Mouse (Mus musculus) Patski (cell line): ENCODE results near the gene Crtc3. TPM values are rescaled to one million over a fixed set of nuclear protein-coding genes. Genes with fewer than 3 reads are reported as not detected.

ENCODE experiments used
- ATAC-seq: fragments of 100-300 bp; one replicate; pipeline ENCODE4 v1.8.0; 2021
- CTCF ChIA-PET: fragments of 350-600 bp; sonication (Branson Sonifier 250); formaldehyde crosslinking; loops from one replicate; lab custom pipeline; 2022; ENCODE audit warnings: inconsistent platforms; lab: Charles Lee
- POLR2A ChIA-PET: fragments of 350-600 bp; sonication (Branson Sonifier 250); formaldehyde crosslinking; loops from one replicate; lab custom pipeline; 2022; ENCODE audit warnings: antibody characterized with exemption, inconsistent platforms; lab: Charles Lee
- DNase-seq: peaks from one replicate; pipeline ENCODE4 v3.0.0-alpha.2; 2011; ENCODE audit warnings: low read depth, low spot score
- H3K27me3 ChIP-seq: fragments of 371-371 bp; one replicate; pipeline ENCODE4 v1.5.1; 2021
- CTCF ChIP-seq: fragments of 100-300 bp; IDR thresholded peaks from one replicate; pipeline ENCODE4 v1.5.1; 2021
- in situ Hi-C: fragments of 300-500 bp; cut with MboI; formaldehyde crosslinking; loops from 3 replicates; pipeline ENCODE4 v1.11.1; 2018; ENCODE audit warnings: low pct_unique_long_range_greater_than_20kb, mixed read lengths
- polyA plus RNA-seq: library from polyadenylated mRNA; unstranded; gene quantifications from one replicate; pipeline ENCODE4 v1.2.3, GENCODE M21; 2021

Gene Crtc3
- polyA plus RNA-seq, 1 experiment from 2014 or later: 25.6 TPM

GRCm38 (mm10) chr7:80587684-80588083 is 101.0 kb downstream of the Crtc3 start:
- in situ Hi-C loops: loop anchor here (25.0 kb wide), 1 partner anchor 450 kb away; no protein-coding TSS in a partner anchor
- ATAC-seq (no peak), DNase-seq (no peak)
- ChIA-PET POLR2A (no interaction called here), CTCF (no interaction called here)
- no peaks in the 10 kb centered on the region for H3K27me3 ChIP-seq
- no peak for TF ChIP-seq CTCF

DNA sequence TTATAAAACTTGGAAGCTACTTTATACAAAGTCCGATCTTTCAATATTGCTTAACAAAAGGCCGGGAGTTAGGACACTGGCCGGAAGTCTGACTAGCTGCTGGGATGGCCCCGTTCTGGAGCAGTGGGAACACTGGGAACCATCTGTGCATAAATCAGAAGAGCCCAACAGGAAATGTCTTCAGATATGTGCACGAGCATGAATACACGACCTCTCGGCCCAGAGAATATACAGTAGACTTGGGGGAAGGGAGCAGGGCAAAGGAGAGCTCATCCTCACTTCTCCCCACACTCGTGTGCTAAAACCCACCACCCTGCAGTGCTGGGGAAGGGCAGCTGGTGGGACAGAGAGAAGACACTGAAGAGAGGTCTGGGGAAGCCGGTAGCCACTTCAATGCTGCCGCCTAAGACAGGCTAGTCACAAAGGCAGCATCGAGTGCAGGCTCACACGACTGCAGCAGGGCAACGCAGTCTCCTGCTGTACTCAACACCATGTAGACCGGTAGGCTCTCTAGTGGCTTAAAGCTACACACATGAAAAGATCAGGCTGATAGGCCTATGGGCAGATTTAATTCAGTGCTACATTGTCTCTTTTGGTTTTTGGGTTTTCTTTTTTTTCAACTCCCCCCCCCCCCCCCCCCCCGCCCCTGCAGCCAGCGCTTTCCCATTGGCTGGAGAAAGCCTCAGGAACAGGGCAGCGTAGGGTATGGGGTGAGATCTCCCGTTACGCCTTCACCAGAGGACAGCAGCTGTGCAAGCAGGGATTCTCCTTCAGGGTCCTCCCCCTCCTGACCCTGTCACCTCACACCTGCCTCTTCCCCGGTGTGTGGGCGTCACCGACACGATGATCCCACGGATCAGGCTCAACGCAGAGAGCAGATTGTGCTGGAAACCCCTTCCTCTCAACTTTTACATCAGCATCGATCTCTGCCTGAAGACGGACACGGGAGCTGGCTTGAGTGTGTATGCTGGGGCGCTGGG is 101.7 kb downstream of the Crtc3 start:
- POLR2A ChIA-PET: no interaction called here
- DNase-seq (no peak), ATAC-seq (no peak)

GRCm38 (mm10) chr7:80586161-80586560 is 102.5 kb downstream of the Crtc3 start:
- POLR2A ChIA-PET: no interaction called here
- ATAC-seq (no peak), DNase-seq (no peak)
- CTCF ChIA-PET: no interaction called here
- in situ Hi-C loops: loop anchor here (25.0 kb wide), 1 partner anchor 449 kb away; no protein-coding TSS in a partner anchor
- H3K27me3 ChIP-seq: no peaks in the 10 kb centered on the region
- no peak for TF ChIP-seq CTCF

More for the DNA sequence above, 101.7 kb downstream of the Crtc3 start:
- H3K27me3 ChIP-seq: no peaks in the 10 kb centered on the region
- CTCF ChIA-PET: no interaction called here
- in situ Hi-C loops: loop anchor here (25.0 kb wide), 1 partner anchor 450 kb away; no protein-coding TSS in a partner anchor
- no peak for TF ChIP-seq CTCF

- H3K27me3 ChIP-seq: no peaks in the 10 kb centered on the region
- CTCF ChIA-PET: interaction anchor here (2.3 kb wide), 1 partner anchor 207 kb away, joined by 7 read pairs; no protein-coding TSS in a partner anchor
- DNase-seq: no peak
- POLR2A ChIA-PET: no interaction called here
- TF ChIP-seq CTCF: no peak
- no peak for ATAC-seq
- in situ Hi-C loops: loop anchor here (25.0 kb wide), 1 partner anchor 448 kb away; no protein-coding TSS in a partner anchor
Measured at GRCm38 (mm10) chr7:80585380-80585779, 103.3 kb downstream of the Crtc3 start.

DNA sequence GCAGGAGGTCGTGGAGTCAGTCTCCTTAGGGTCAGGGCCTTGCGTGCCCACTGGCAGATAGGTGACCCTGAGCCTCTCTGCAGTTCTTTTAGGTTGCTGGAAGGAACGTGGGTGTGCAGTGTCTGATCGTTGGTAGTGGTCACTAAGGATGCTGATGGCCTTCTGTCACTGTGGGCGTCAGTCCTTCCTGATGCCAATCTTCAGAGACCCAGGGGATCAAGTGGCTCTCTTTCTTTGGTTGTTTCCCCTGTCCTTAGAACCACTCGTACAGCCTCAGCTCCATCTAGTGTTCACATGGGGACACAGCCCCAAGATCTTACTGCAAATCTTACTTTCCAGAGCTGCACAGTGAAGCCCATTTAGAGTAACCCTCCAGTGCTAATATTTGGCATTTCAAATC is 104.7 kb downstream of the Crtc3 start:
- in situ Hi-C loops: loop anchor here (5.0 to 25.0 kb wide), 2 partner anchors 197 to 447 kb away; partner anchors contain the start of gene Fes
- no peaks in the 10 kb centered on the region for H3K27me3 ChIP-seq
- ChIA-PET CTCF (interaction anchor here (0.6 to 9.2 kb wide), 8 partner anchors 11 to 247 kb away, joined by 3 to 47 read pairs (median 3); partner anchors contain the start of genes Fes and Unc45a), POLR2A (interaction anchor here (0.7 kb wide), 1 partner anchor 50 kb away, joined by 3 read pairs; no protein-coding TSS in a partner anchor)
- no peak for DNase-seq
- no peak for TF ChIP-seq CTCF
- no peak for ATAC-seq

DNA sequence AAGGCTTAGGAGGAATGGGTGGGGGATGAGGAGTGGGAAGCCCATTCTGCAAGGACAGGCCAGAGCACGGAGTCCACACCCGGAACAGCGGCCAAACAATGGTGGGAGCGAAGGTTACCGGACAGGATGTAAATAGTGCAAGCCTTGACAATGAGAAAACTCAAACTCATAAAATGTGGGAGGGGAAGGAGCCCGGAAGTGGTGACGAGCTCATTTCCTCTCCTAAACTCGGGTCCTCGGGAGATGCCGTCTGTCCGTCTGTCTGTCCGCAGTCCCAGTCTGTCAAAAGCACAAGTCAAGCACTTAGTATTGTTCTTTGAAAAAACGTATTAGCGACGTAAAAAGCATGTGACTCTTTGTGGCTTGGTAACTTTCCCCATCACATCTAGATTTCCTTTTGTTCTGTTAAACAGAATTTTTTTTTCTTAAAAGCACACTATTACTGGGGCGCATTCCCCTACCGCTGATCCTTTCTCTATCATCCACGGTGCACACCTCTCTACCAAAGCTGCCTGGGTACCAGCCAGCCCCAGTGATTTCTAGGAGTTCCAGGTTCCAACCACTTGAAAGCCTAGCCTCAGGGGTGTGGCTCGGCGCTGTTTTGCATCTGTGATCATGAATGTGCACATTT is 105.7 kb downstream of the Crtc3 start:
- ChIA-PET CTCF (interaction anchor here (0.7 to 9.2 kb wide), 6 partner anchors 10 to 246 kb away, joined by 3 to 47 read pairs (median 3); partner anchors contain the start of genes Fes and Unc45a), POLR2A (interaction anchor here (0.7 kb wide), 1 partner anchor 49 kb away, joined by 3 read pairs; no protein-coding TSS in a partner anchor)
- ATAC-seq (no peak), DNase-seq (no peak)
- no peak for TF ChIP-seq CTCF
- in situ Hi-C loops: loop anchor here (5.0 to 25.0 kb wide), 2 partner anchors 196 to 446 kb away; partner anchors contain the start of gene Fes
- no peaks in the 10 kb centered on the region for H3K27me3 ChIP-seq

DNA sequence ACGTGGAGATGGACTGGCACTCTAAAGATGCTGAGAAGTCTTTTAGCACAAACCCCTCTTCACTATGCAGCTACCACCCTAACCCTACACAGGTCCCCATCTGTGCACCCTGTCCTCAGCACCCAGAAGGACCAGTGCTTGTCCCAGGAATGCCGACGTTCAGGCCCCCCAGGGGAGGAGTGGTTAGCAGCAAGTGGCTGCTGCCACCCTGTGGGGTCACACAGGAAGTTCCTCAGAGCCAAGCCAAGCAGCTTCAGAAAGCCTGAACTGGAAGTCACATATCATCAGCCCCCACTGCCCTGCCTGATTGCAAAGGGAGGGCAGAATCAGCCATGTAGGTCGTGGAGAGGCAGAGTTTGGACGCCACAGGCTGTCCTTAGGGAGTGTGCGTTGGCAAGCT is 108.3 kb downstream of the Crtc3 start:
- peak; percentile 41 for ATAC-seq
- ChIA-PET POLR2A (interaction anchor here (0.6 kb wide), 1 partner anchor 265 kb away, joined by 3 read pairs; no protein-coding TSS in a partner anchor), CTCF (interaction anchor here (0.7 to 9.2 kb wide), 10 partner anchors 9 to 240 kb away, joined by 3 to 47 read pairs (median 4); partner anchors contain the start of genes Fes and Unc45a)
- peaks cover 12% of the 10 kb centered on the region for H3K27me3 ChIP-seq
- in situ Hi-C loops: loop anchor here (5.0 to 25.0 kb wide), 2 partner anchors 193 to 443 kb away; partner anchors contain the start of gene Fes
- no peak for DNase-seq
- peak; percentile 86 for TF ChIP-seq CTCF

DNA sequence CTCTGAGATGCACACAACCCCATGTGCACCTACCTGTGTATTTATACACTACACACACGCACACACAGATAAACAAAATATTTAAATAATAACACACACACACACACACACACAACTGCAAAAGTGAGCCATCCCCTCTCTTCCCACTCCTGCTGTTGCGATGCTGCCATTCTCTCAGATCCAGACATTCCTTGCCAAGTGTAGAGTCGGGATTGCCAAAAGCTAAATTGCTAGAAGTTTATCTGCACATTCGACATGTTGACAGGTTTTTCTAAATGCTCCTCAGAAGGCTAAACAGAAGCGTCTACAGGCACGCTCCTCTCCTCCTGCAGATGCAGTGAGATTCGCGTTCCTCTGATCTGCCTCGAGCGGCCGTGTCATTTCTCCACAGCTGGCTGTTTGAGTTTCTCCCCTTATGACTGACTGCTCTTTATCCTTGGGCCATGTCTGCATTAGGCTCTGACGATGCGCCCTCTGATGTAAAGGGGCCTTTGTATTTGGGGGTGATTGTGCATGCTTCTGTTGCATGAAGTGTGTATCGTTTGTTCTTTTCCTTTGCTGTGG is 111.2 kb downstream of the Crtc3 start:
- ChIA-PET CTCF (interaction anchor here (9.2 kb wide), 1 partner anchor 191 kb away, joined by 47 read pairs; the partner anchor contains the start of gene Fes), POLR2A (no interaction called here)
- TF ChIP-seq CTCF: no peak
- no peak for DNase-seq
- H3K27me3 ChIP-seq: peaks cover 19% of the 10 kb centered on the region
- no peak for ATAC-seq
- in situ Hi-C loops: loop anchor here (25.0 kb wide), 1 partner anchor 440 kb away; no protein-coding TSS in a partner anchor

DNA sequence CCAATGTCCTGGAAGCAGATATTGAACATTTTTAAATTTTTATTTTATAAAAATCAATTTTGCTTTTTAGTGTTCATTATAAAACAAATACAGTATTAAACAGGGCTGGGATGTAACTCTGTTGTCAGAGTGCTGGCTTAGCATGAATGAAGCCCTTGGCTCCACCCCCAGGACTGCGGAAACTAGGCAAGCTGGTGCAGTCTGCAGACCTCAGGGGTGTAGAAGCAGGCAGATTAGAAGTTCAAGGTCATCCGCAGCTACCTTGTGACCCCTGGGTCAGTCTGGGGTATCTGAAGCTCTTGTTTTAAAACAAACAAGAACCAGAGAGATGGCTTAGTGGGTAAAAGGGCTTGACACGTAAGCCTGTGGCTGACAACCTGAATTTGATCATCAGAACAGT is 112.1 kb downstream of the Crtc3 start:
- no peak for TF ChIP-seq CTCF
- ATAC-seq (no peak), DNase-seq (no peak)
- in situ Hi-C loops: loop anchor here (25.0 kb wide), 1 partner anchor 439 kb away; no protein-coding TSS in a partner anchor
- ChIA-PET POLR2A (no interaction called here), CTCF (interaction anchor here (0.7 to 9.2 kb wide), 2 partner anchors 191 to 195 kb away, joined by 3 to 47 read pairs; partner anchors contain the start of gene Fes)
- H3K27me3 ChIP-seq: peaks cover 24% of the 10 kb centered on the region
